Mouse (Mus musculus): Measurements from ENCODE around the gene Pla2g2f.

- TF ChIP-seq POLR2A (IDR thresholded peaks at IDR 0.05; ENCODE audit: borderline replicate concordance, insufficient read depth, low read length), result no peak
- peak; percentile 83 for TF ChIP-seq CTCF (IDR thresholded peaks at IDR 0.05; ENCODE audit: borderline replicate concordance, insufficient read depth, low read depth, low read length)
These were observed 48.8 kb downstream of the Pla2g2f start for GRCm38 (mm10) chr4:138708636-138709035.
